Mouse (Mus musculus) heart, adult 2 months (tissue): ENCODE data around the gene Srsf2. TPM values are rescaled to one million over a fixed set of nuclear protein-coding genes. Genes with fewer than 3 reads are reported as not detected.

Experiments
- DNase-seq, 2 experiments: peaks; one replicate each; pipeline ENCODE4 v3.0.0; 2021
- H3K27ac ChIP-seq: fragments of 200-600 bp; 2 replicates; pipeline ENCODE4 v1.8.1; 2022
- H3K27me3 ChIP-seq: fragments of 200-500 bp; 2 replicates; pipeline ENCODE4 v1.6.1; 2012; ENCODE audit warnings: mild to moderate bottlenecking, low read length, inconsistent platforms, mixed read lengths; ENCODE audit not compliant: control insufficient read depth, insufficient read depth
- H3K36me3 ChIP-seq: fragments of 200-500 bp; 2 replicates; pipeline ENCODE4 v1.6.1; 2012; ENCODE audit warnings: low read length, inconsistent platforms; ENCODE audit not compliant: control insufficient read depth, insufficient read depth
- H3K4me1 ChIP-seq: fragments of 200-500 bp; 2 replicates; pipeline ENCODE4 v1.6.1; 2011; ENCODE audit warnings: low read length; ENCODE audit not compliant: control insufficient read depth, insufficient read depth
- H3K4me3 ChIP-seq: fragments of 200-600 bp; 2 replicates; pipeline ENCODE4 v1.8.1; 2022
- H3K79me2 ChIP-seq: fragments of 200-500 bp; replicated peaks from 2 replicates; pipeline ENCODE4 v1.6.1; 2012; ENCODE audit warnings: mild to moderate bottlenecking, inconsistent platforms, low read length, moderate library complexity, mixed read lengths; ENCODE audit not compliant: control insufficient read depth, insufficient read depth
- H3K9ac ChIP-seq: fragments of 200-500 bp; 2 replicates; pipeline ENCODE4 v1.6.1; 2012; ENCODE audit warnings: low read depth, mild to moderate bottlenecking, control low read depth, inconsistent platforms, low read length, mixed read lengths
- CTCF ChIP-seq: fragments of 200-600 bp; IDR thresholded peaks from 2 replicates; pipeline ENCODE4 v1.8.1; 2022; ENCODE audit warnings: antibody characterized with exemption, mild to moderate bottlenecking, moderate library complexity
- EP300 ChIP-seq: fragments of 200-500 bp; IDR thresholded peaks from 2 replicates; pipeline ENCODE4 v1.6.1; 2011; ENCODE audit warnings: low read depth, low read length, control low read depth; ENCODE audit not compliant: insufficient read depth
- POLR2A ChIP-seq: fragments of 200-500 bp; IDR thresholded peaks from 2 replicates; pipeline ENCODE4 v1.6.1; 2011; ENCODE audit warnings: mild to moderate bottlenecking, low read depth, low read length, control low read depth; ENCODE audit not compliant: insufficient read depth
- WGBS: fragments of 180-500 bp; shearing (Covaris S2); methylation state at CpG from one replicate; pipeline ENCODE4 v1.1.7; 2018; 5-methylcytosine and 5-hydroxymethylcytosine counted together
- intact Hi-C: fragments of 180-260 bp; cut with DNase I; formaldehyde crosslinking; loops from one replicate; pipeline ENCODE4 v1.15.1; 2025
- polyA plus RNA-seq: library from polyadenylated mRNA; depleted of rRNA; stranded (reverse); fragments of >200 nt; gene quantifications from 2 replicates; pipeline ENCODE4 v1.2.3, GENCODE M21; 2012
- total RNA-seq, 2 experiments: library from RNA; stranded (reverse); gene quantifications; 2 replicates each; pipeline ENCODE4 v1.2.3; 2021

Gene Srsf2
- total and polyA plus RNA-seq, 3 experiments: 91.4 to 158 (median 104) TPM

GRCm38 (mm10) chr11:116847187-116848085, 5.5 kb downstream of the Srsf2 start:
- H3K4me1 ChIP-seq: peaks cover 4% of the 10 kb centered on the region; the same call in 1 of the 2 replicates
- no peak for DNase-seq
- no peaks in the 10 kb centered on the region for H3K79me2 ChIP-seq
- H3K27me3 ChIP-seq: no peaks in the 10 kb centered on the region
- intact Hi-C loops: no loop called here
- H3K27ac ChIP-seq: no peak overlapping the region
- H3K9ac ChIP-seq: no peak overlapping the region
- no peak overlapping the region for H3K4me3 ChIP-seq
- H3K36me3 ChIP-seq: peaks cover 35% of the 10 kb centered on the region
- no peak for TF ChIP-seq EP300
- no peak for TF ChIP-seq CTCF
- no peak for TF ChIP-seq POLR2A
- WGBS: 84% methylated on average over 3 of the region's 3 CpGs

GRCm38 (mm10) chr11:116846593-116847181, 6.2 kb downstream of the Srsf2 start:
- Histone ChIP-seq H3K4me1 (peaks cover 4% of the 10 kb centered on the region; the same call in 1 of the 2 replicates), H3K27me3 (no peaks in the 10 kb centered on the region), H3K4me3 (no peak overlapping the region), H3K9ac (no peak overlapping the region), H3K27ac (no peak overlapping the region), H3K36me3 (peaks cover 37% of the 10 kb centered on the region), H3K79me2 (no peaks in the 10 kb centered on the region)
- WGBS: 70% methylated on average over 4 of the region's 4 CpGs
- DNase-seq: no peak
- TF ChIP-seq POLR2A (no peak), CTCF (no peak), EP300 (no peak)
- intact Hi-C loops: no loop called here

- H3K9ac ChIP-seq: peak within 1 kb of the TSS; percentile 81
- H3K27ac ChIP-seq: peak within 1 kb of the TSS; percentile 98
- H3K27me3 ChIP-seq: no peaks in the 10 kb centered on the region
- H3K4me3 ChIP-seq: peak within 1 kb of the TSS; percentile 99
- intact Hi-C loops: loop anchor here (1.0 to 2.0 kb wide), 2 partner anchors 8 to 17 kb away; no protein-coding TSS in a partner anchor
- peaks cover 5% of the 10 kb centered on the region for H3K4me1 ChIP-seq
- WGBS: 1% methylated on average over 72 of the region's 72 CpGs
- no peaks in the 10 kb centered on the region; the same call in 1 of the 2 replicates for H3K79me2 ChIP-seq
- peak; percentile 96 to 99 for DNase-seq
- TF ChIP-seq CTCF (no peak), EP300 (peak; percentile 82; the same call in 1 of the 2 replicates), POLR2A (peak; percentile 62)
- peaks cover 20% of the 10 kb centered on the region for H3K36me3 ChIP-seq
Observed at GRCm38 (mm10) chr11:116843261-116844233, 9.3 kb downstream of the Srsf2 start, which contains the start of the genes Mettl23 and Jmjd6. Mettl23 (plus strand) TSS chr11:116843278. Jmjd6 (minus strand) TSS chr11:116843449.

GRCm38 (mm10) chr11:116842531-116843260, 10.2 kb downstream of the Srsf2 start:
- intact Hi-C loops: loop anchor here (1.0 to 2.0 kb wide), 2 partner anchors 9 to 16 kb away; no protein-coding TSS in a partner anchor
- H3K79me2 ChIP-seq: no peaks in the 10 kb centered on the region; the same call in 1 of the 2 replicates
- no peak for TF ChIP-seq EP300
- no peak; the same call in 1 of the 2 replicates for TF ChIP-seq POLR2A
- peak; percentile 29; the same call in 1 of the 2 replicates for TF ChIP-seq CTCF
- H3K27ac ChIP-seq: peak overlapping the region; percentile 98
- under 1% methylated on average over 73 of the region's 73 CpGs for WGBS
- peaks cover 15% of the 10 kb centered on the region for H3K36me3 ChIP-seq
- H3K4me3 ChIP-seq: peak overlapping the region; percentile 99
- H3K4me1 ChIP-seq: peaks cover 5% of the 10 kb centered on the region
- DNase-seq: peak in 1 of 2 experiments; percentile 84
- H3K9ac ChIP-seq: peak overlapping the region; percentile 73
- H3K27me3 ChIP-seq: no peaks in the 10 kb centered on the region
